ENCODE assay signal across 24 mouse cellular contexts in the genomic region with DNA sequence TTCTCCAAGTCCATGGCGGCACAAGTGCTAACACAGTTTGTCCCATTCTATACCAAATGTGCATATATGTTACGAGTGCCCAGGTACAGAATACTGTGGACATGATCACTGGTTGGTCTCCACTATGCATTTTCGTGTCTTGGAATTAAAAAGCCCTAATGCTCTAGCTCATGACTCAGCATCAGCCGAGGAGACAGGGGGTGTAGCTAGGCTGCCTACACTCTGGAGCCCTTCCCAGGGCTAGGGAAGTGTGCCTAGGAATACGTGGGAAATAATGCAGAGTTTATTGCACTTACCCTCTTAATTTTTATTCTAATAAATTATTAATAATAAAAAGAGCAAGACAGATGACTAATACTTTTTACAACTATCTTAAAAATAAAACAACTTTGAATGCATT. TPM values are rescaled to one million over a fixed set of nuclear protein-coding genes. Genes with fewer than 3 reads are reported as not detected.
A peak's percentile ranks its signal among the peaks of the same experiment; 100 is the strongest.
DNase-seq lines count a peak whose midpoint lies in the region; ATAC-seq lines count a peak whose summit lies in the region.
"Had no signal": no experiment of that assay in that cellular context is flagged by ENCODE, and none has a peak within 500 bp of the region (broad histone marks: within the 10 kb centered on the region; RNA-seq: fewer than 3 reads in every experiment).

No protein-coding gene starts in this region.

- peak; percentile 55; the same call in 1 of the 2 replicates for ATAC-seq in frontal cortex, adult (ENCODE audit: low TSS enrichment)
- ATAC-seq: activated CD4-positive, CD25-positive, alpha-beta regulatory T cell, adult 4 months; CD4-positive, CD25-positive, alpha-beta regulatory T cell, adult 4 months; forebrain, embryonic 14.5 days; Patski had no signal

- no peak for DNase-seq in frontal cortex, postnatal 36 days (ENCODE audit: low spot score in 2 of 2)
- DNase-seq in layer of hippocampus, adult 18-20 months (ENCODE audit: low spot score in 2 of 2) = peak; percentile 30 to 60
- no peak for DNase-seq in layer of hippocampus, postnatal 25 days (ENCODE audit: extremely low spot score in 1 of 2, low spot score in 1 of 2)
- DNase-seq in right cerebral cortex, adult 18-20 months = peak; percentile 46
- no peak for DNase-seq in right cerebral cortex, postnatal 36 days (ENCODE audit: low spot score in 2 of 2)
- no peak for DNase-seq in heart, postnatal 14 days
- DNase-seq: adrenal gland, adult 8-10 months; adrenal gland, postnatal 14 days; adrenal gland, postnatal 36 days; B cell, adult 2 months; cerebellum, adult 11 months; cerebellum, adult 18-20 months; cerebellum, adult 8-10 months; cerebellum, adult 9-11 months; cerebellum, postnatal 14 days; cerebellum, postnatal 36 days; embryo, embryonic 11 days had no signal

- intact Hi-C loops in heart, postnatal 14 days (cut with DNase I) = no loop called here

RNA-seq across cellular contexts. Expression of gene Ccdc186, which starts 33.0 kb away (rescaled TPM):
- total RNA-seq in layer of hippocampus, adult 18-20 months (2021) = 10 to 100 TPM; 51.0 to 51.4 TPM
- 10 to 100 TPM; 44.4 to 46.3 TPM for total RNA-seq in layer of hippocampus, postnatal 25 days (2021)
- total RNA-seq in heart, postnatal 14 days (2021) = 10 to 100 TPM; 26.1 to 26.5 TPM

RNA-seq across cellular contexts. Expression of gene Tdrd1, which starts 37.1 kb away (rescaled TPM):
- total RNA-seq in layer of hippocampus, adult 18-20 months (2021) = under 1 TPM; 0.37 to 0.71 TPM
- total RNA-seq in layer of hippocampus, postnatal 25 days (2021) = under 1 TPM; 0.34 to 0.56 TPM
- total RNA-seq in heart, postnatal 14 days (2021) = under 1 TPM in 1 of 2 experiments, not detected in 1; 0.05 TPM
- total RNA-seq: adrenal gland, postnatal 14 days; CH12.LX; common myeloid progenitor, adult 5-6 weeks had no signal

Comparison
In these comparisons a context has a peak if more than half of its experiments do, and no peak if none do; other contexts are left out.
1. DNase-seq: peak in layer of hippocampus, adult 18-20 months (2 of 2) and right cerebral cortex, adult 18-20 months (single experiment); none in frontal cortex, postnatal 36 days (0 of 2), layer of hippocampus, postnatal 25 days (0 of 2), right cerebral cortex, postnatal 36 days (0 of 2) and heart, postnatal 14 days (0 of 2).